Mouse (Mus musculus): ENCODE results near the gene Gas2. TPM values are rescaled to one million over a fixed set of nuclear protein-coding genes. Genes with fewer than 3 reads are reported as not detected.

The Gas2 gene
- polyA plus RNA-seq, 1 experiment from 2014 or later, result 3.1 TPM

- Histone ChIP-seq H3K27ac (ENCODE audit: low read length) (no peak overlapping the region), H3K27me3 (ENCODE audit: control insufficient read depth, insufficient read depth, low read depth, low read length) (no peaks in the 10 kb centered on the region), H3K9ac (ENCODE audit: low read depth, low read length) (no peak overlapping the region), H3K4me3 (ENCODE audit: low read depth, low read length) (no peak overlapping the region), H3K4me1 (ENCODE audit: control insufficient read depth, low read depth, low read length) (no peaks in the 10 kb centered on the region), H3K36me3 (ENCODE audit: control insufficient read depth, insufficient read depth) (no peaks in the 10 kb centered on the region), H3K9me3 (replicated peaks; ENCODE audit: control insufficient read depth, low read length) (no peaks in the 10 kb centered on the region), H3K4me2 (ENCODE audit: low read depth, low read length) (no peak overlapping the region)
- no peak for ATAC-seq (ENCODE audit: low read depth)
- WGBS (ENCODE audit: insufficient replicate concordance), result 46% methylated on average over 9 of the region's 9 CpGs
Measured at GRCm38 (mm10) chr7:51955424-51956041, 93.7 kb downstream of the Gas2 start.

- no peaks in the 10 kb centered on the region for H3K27me3 ChIP-seq (ENCODE audit: control insufficient read depth, insufficient read depth, low read depth, low read length)
- no peak overlapping the region for H3K4me3 ChIP-seq (ENCODE audit: low read depth, low read length)
- ATAC-seq (ENCODE audit: low read depth), result no peak
Measured at GRCm38 (mm10) chr7:51957766-51958165, 96.0 kb downstream of the Gas2 start.

GRCm38 (mm10) chr7:51960698-51961374, 99.0 kb downstream of the Gas2 start:
- H3K9ac ChIP-seq (ENCODE audit: low read depth, low read length), result no peak overlapping the region
- H3K9me3 ChIP-seq (replicated peaks; ENCODE audit: control insufficient read depth, low read length), result no peaks in the 10 kb centered on the region
- no peak overlapping the region for H3K27ac ChIP-seq (ENCODE audit: low read length)
- H3K4me1 ChIP-seq (ENCODE audit: control insufficient read depth, low read depth, low read length), result no peaks in the 10 kb centered on the region
- no peak for ATAC-seq (ENCODE audit: low read depth)
- 57% methylated on average over 6 of the region's 6 CpGs for whole genome bisulfite sequencing (ENCODE audit: insufficient replicate concordance)
- H3K4me2 ChIP-seq (ENCODE audit: low read depth, low read length), result no peak overlapping the region
- no peaks in the 10 kb centered on the region for H3K36me3 ChIP-seq (ENCODE audit: control insufficient read depth, insufficient read depth)
- no peak overlapping the region for H3K4me3 ChIP-seq (ENCODE audit: low read depth, low read length)
- no peaks in the 10 kb centered on the region for H3K27me3 ChIP-seq (ENCODE audit: control insufficient read depth, insufficient read depth, low read depth, low read length)

More at GRCm38 (mm10) chr7:51957766-51958165, 96.0 kb downstream of the Gas2 start:
- H3K27ac ChIP-seq (ENCODE audit: low read length), result no peak overlapping the region
- H3K36me3 ChIP-seq (ENCODE audit: control insufficient read depth, insufficient read depth), result no peaks in the 10 kb centered on the region
- no peak overlapping the region for H3K9ac ChIP-seq (ENCODE audit: low read depth, low read length)
- no peaks in the 10 kb centered on the region for H3K9me3 ChIP-seq (replicated peaks; ENCODE audit: control insufficient read depth, low read length)
- H3K4me1 ChIP-seq (ENCODE audit: control insufficient read depth, low read depth, low read length), result no peaks in the 10 kb centered on the region
- no peak overlapping the region for H3K4me2 ChIP-seq (ENCODE audit: low read depth, low read length)

GRCm38 (mm10) chr7:51962219-51962952, 100.6 kb downstream of the Gas2 start:
- Histone ChIP-seq H3K27me3 (ENCODE audit: control insufficient read depth, insufficient read depth, low read depth, low read length) (no peaks in the 10 kb centered on the region), H3K27ac (ENCODE audit: low read length) (no peak overlapping the region), H3K4me1 (ENCODE audit: control insufficient read depth, low read depth, low read length) (no peaks in the 10 kb centered on the region), H3K36me3 (ENCODE audit: control insufficient read depth, insufficient read depth) (no peaks in the 10 kb centered on the region), H3K9me3 (replicated peaks; ENCODE audit: control insufficient read depth, low read length) (no peaks in the 10 kb centered on the region), H3K4me2 (ENCODE audit: low read depth, low read length) (no peak overlapping the region), H3K9ac (ENCODE audit: low read depth, low read length) (no peak overlapping the region), H3K4me3 (ENCODE audit: low read depth, low read length) (no peak overlapping the region)
- no peak for ATAC-seq (ENCODE audit: low read depth)
- WGBS (ENCODE audit: insufficient replicate concordance), result 62% methylated on average over 10 of the region's 10 CpGs

- Histone ChIP-seq H3K4me1 (ENCODE audit: control insufficient read depth, low read depth, low read length) (no peaks in the 10 kb centered on the region), H3K27ac (ENCODE audit: low read length) (no peak overlapping the region), H3K4me3 (ENCODE audit: low read depth, low read length) (no peak overlapping the region), H3K4me2 (ENCODE audit: low read depth, low read length) (no peak overlapping the region), H3K9me3 (replicated peaks; ENCODE audit: control insufficient read depth, low read length) (no peaks in the 10 kb centered on the region), H3K36me3 (ENCODE audit: control insufficient read depth, insufficient read depth) (no peaks in the 10 kb centered on the region), H3K27me3 (ENCODE audit: control insufficient read depth, insufficient read depth, low read depth, low read length) (no peaks in the 10 kb centered on the region), H3K9ac (ENCODE audit: low read depth, low read length) (no peak overlapping the region)
- ATAC-seq (ENCODE audit: low read depth), result no peak
- 66% methylated on average over 7 of the region's 7 CpGs for WGBS (ENCODE audit: insufficient replicate concordance)
Measured at GRCm38 (mm10) chr7:51964681-51965080, 102.9 kb downstream of the Gas2 start.

GRCm38 (mm10) chr7:51967581-51967980, 105.8 kb downstream of the Gas2 start:
- WGBS (ENCODE audit: insufficient replicate concordance), result 49% methylated on average over 4 of the region's 4 CpGs
- Histone ChIP-seq H3K27me3 (ENCODE audit: control insufficient read depth, insufficient read depth, low read depth, low read length) (no peaks in the 10 kb centered on the region), H3K9ac (ENCODE audit: low read depth, low read length) (no peak overlapping the region), H3K36me3 (ENCODE audit: control insufficient read depth, insufficient read depth) (no peaks in the 10 kb centered on the region), H3K4me2 (ENCODE audit: low read depth, low read length) (no peak overlapping the region), H3K4me1 (ENCODE audit: control insufficient read depth, low read depth, low read length) (no peaks in the 10 kb centered on the region), H3K27ac (ENCODE audit: low read length) (no peak overlapping the region), H3K4me3 (ENCODE audit: low read depth, low read length) (no peak overlapping the region), H3K9me3 (replicated peaks; ENCODE audit: control insufficient read depth, low read length) (no peaks in the 10 kb centered on the region)
- no peak for ATAC-seq (ENCODE audit: low read depth)

GRCm38 (mm10) chr7:51969379-51969778, 107.6 kb downstream of the Gas2 start:
- no peak for ATAC-seq (ENCODE audit: low read depth)
- Histone ChIP-seq H3K27me3 (ENCODE audit: control insufficient read depth, insufficient read depth, low read depth, low read length) (no peaks in the 10 kb centered on the region), H3K36me3 (ENCODE audit: control insufficient read depth, insufficient read depth) (no peaks in the 10 kb centered on the region), H3K4me3 (ENCODE audit: low read depth, low read length) (no peak overlapping the region), H3K9ac (ENCODE audit: low read depth, low read length) (no peak overlapping the region), H3K4me2 (ENCODE audit: low read depth, low read length) (no peak overlapping the region), H3K27ac (ENCODE audit: low read length) (no peak overlapping the region), H3K4me1 (ENCODE audit: control insufficient read depth, low read depth, low read length) (no peaks in the 10 kb centered on the region), H3K9me3 (replicated peaks; ENCODE audit: control insufficient read depth, low read length) (no peaks in the 10 kb centered on the region)

GRCm38 (mm10) chr7:51972252-51972855, 110.5 kb downstream of the Gas2 start:
- Histone ChIP-seq H3K4me3 (ENCODE audit: low read depth, low read length) (no peak overlapping the region), H3K4me1 (ENCODE audit: control insufficient read depth, low read depth, low read length) (peaks cover 2% of the 10 kb centered on the region), H3K27ac (ENCODE audit: low read length) (no peak overlapping the region), H3K4me2 (ENCODE audit: low read depth, low read length) (no peak overlapping the region), H3K27me3 (ENCODE audit: control insufficient read depth, insufficient read depth, low read depth, low read length) (no peaks in the 10 kb centered on the region), H3K9me3 (replicated peaks; ENCODE audit: control insufficient read depth, low read length) (no peaks in the 10 kb centered on the region), H3K9ac (ENCODE audit: low read depth, low read length) (no peak overlapping the region), H3K36me3 (ENCODE audit: control insufficient read depth, insufficient read depth) (no peaks in the 10 kb centered on the region)
- 30% methylated on average over 6 of the region's 6 CpGs for WGBS (ENCODE audit: insufficient replicate concordance)
- no peak for ATAC-seq (ENCODE audit: low read depth)

- Histone ChIP-seq H3K9ac (ENCODE audit: low read depth, low read length) (no peak overlapping the region), H3K9me3 (replicated peaks; ENCODE audit: control insufficient read depth, low read length) (no peaks in the 10 kb centered on the region), H3K4me2 (ENCODE audit: low read depth, low read length) (no peak overlapping the region), H3K4me3 (ENCODE audit: low read depth, low read length) (no peak overlapping the region), H3K36me3 (ENCODE audit: control insufficient read depth, insufficient read depth) (no peaks in the 10 kb centered on the region), H3K27ac (ENCODE audit: low read length) (no peak overlapping the region), H3K4me1 (ENCODE audit: control insufficient read depth, low read depth, low read length) (peaks cover 2% of the 10 kb centered on the region), H3K27me3 (ENCODE audit: control insufficient read depth, insufficient read depth, low read depth, low read length) (no peaks in the 10 kb centered on the region)
- 63% methylated on average over 5 of the region's 5 CpGs for WGBS (ENCODE audit: insufficient replicate concordance)
- no peak for ATAC-seq (ENCODE audit: low read depth)
Measured at GRCm38 (mm10) chr7:51973091-51973490, 111.3 kb downstream of the Gas2 start.
